Mouse (Mus musculus): Measurements from ENCODE around the gene Cln6. TPM values are rescaled to one million over a fixed set of nuclear protein-coding genes. Genes with fewer than 3 reads are reported as not detected.
A peak's percentile ranks its signal among the peaks of the same experiment; 100 is the strongest.
"Not testable (repeated sequence)": the region's sequence is repeated elsewhere in the genome, so short reads cannot be mapped to it uniquely, and the experiment has no call there.

The Cln6 gene
- polyA plus RNA-seq (2015; fragmentation: Nextera tagmentation; extraction: Ambion mirVana), result 14.9 and 15.4 TPM in 2 replicates

DNA sequence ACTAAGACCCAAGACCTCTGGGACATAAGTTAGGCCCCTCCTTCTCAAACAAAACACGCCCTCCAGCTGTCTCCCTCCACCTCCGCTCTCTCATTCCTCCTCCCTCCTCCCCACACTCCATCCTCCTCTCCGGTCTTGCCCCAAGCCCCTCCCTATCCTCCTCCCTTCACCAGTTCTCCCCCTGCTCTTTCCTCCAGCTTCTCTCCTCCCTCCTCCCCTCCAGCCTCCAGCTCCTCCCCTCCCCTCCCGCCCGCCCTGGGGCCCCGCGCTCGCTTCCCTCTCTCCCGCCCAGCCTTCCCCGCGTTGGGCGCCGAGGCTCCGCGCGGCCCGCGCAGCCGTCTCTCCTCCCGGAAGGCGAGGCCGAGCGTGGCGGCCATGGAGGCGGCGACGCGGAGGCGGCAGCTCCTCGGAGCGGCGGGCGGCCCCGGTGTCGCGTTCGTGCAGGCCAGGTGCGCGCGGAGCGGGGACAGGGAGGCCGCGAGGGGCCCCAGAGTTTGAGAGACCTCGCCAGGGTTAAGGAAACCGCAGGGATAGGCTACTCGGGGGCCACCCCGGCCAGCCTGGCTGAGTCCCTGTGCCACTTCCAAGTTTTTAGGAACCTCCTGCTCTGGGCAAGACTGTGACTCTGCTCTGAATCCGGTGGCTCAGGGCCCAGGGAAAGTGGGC lies at the start of gene Cln6:
Cln6 (plus strand) TSS at position 280 of the 666 bp plus-strand sequence.
- Histone ChIP-seq H3K9me3 (replicated peaks) (no peaks in the 10 kb centered on the region), H3K27me3 (no peaks in the 10 kb centered on the region), H3K36me3 (no peaks in the 10 kb centered on the region), H3K9ac (peak within 1 kb of the TSS; percentile 96), H3K4me2 (peak within 1 kb of the TSS; percentile 94), H3K27ac (peak within 1 kb of the TSS; percentile 92), H3K4me1 (replicated peaks) (peaks cover 56% of the 10 kb centered on the region), H3K4me3 (replicated peaks) (peak within 1 kb of the TSS; percentile 80)
- WGBS (ENCODE audit: insufficient replicate concordance), result under 1% methylated on average over 48 of the region's 48 CpGs
- peak; percentile 84 for DNase-seq
- ATAC-seq (ENCODE audit: low read depth), result peak; percentile 95

DNA sequence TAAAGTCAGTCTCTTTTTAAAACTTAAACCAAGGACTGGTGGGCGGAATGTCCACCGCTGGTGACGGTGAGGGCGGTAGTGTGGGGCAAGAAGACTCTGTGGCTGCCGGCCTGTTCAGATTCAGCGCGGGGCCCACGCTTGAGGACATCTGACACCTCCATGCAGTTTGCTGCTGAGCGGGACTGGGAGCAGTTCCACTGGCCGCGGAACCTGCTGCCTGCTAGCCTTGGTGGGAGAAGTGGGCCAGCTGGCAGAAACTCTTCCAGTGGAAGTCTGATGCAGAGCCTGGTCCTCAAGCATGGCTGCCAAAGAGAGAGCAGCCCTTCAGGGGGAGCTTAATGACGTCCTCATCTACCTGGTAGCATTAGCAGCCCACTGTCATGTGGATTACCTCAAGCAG lies 48.7 kb upstream of the Cln6 start:
- H3K27ac ChIP-seq, result no peak overlapping the region
- no peaks in the 10 kb centered on the region for H3K9me3 ChIP-seq (replicated peaks)
- peaks cover 30% of the 10 kb centered on the region for H3K36me3 ChIP-seq
- no peak overlapping the region for H3K4me2 ChIP-seq
- H3K27me3 ChIP-seq, result no peaks in the 10 kb centered on the region
- DNase-seq (no peak), ATAC-seq (ENCODE audit: low read depth) (no peak)
- WGBS (ENCODE audit: insufficient replicate concordance), result 90% methylated on average over 12 of the region's 12 CpGs
- H3K4me1 ChIP-seq (replicated peaks), result peaks cover 5% of the 10 kb centered on the region; the same call in 1 of the 2 replicates
- no peak overlapping the region for H3K9ac ChIP-seq
- no peak overlapping the region for H3K4me3 ChIP-seq (replicated peaks)

- ATAC-seq (ENCODE audit: low read depth); H3K4me2 ChIP-seq; DNase-seq; H3K27me3 ChIP-seq; H3K4me1 ChIP-seq (replicated peaks); H3K4me3 ChIP-seq (replicated peaks); H3K27ac ChIP-seq; H3K9ac ChIP-seq; H3K9me3 ChIP-seq (replicated peaks): not testable (repeated sequence)
- 77% methylated on average over 2 of the region's 2 CpGs for WGBS (ENCODE audit: insufficient replicate concordance)
- peaks cover 57% of the 10 kb centered on the region for H3K36me3 ChIP-seq
Observed at GRCm38 (mm10) chr9:62799218-62799617, 39.4 kb upstream of the Cln6 start.

DNA sequence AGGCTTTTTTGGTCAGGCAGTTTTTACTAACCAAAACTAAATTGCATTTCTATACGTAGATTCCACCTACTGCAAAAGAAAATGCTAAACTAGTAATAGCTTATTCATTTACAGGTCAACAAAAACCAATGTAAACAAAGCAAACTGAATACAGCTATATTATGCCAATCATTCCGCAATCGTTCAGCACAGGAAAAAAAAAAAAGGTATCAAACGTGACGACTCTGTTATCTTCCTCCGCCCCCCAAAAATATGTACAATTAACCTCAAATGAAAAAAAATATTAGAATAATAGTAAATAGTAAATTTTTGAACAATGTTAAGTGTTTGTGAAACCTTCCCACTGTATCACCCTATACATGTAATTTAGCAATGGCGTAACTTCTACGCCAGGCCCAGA lies 28.5 kb upstream of the Cln6 start:
- DNase-seq (no peak), ATAC-seq (ENCODE audit: low read depth) (no peak)
- H3K36me3 ChIP-seq, result 0 out of 2 replicates have a peak, but pooled peaks cover 10% of the 10 kb centered on the region
- no peaks in the 10 kb centered on the region for H3K27me3 ChIP-seq
- WGBS (ENCODE audit: insufficient replicate concordance), result 11% methylated on average over 8 of the region's 8 CpGs
- H3K9ac ChIP-seq, result peak overlapping the region; percentile 97
- peak overlapping the region; percentile 93 for H3K27ac ChIP-seq
- H3K4me1 ChIP-seq (replicated peaks), result peaks cover 55% of the 10 kb centered on the region
- H3K4me3 ChIP-seq (replicated peaks), result peak overlapping the region; percentile 87
- H3K4me2 ChIP-seq, result peak overlapping the region; percentile 92
- H3K9me3 ChIP-seq (replicated peaks), result no peaks in the 10 kb centered on the region

- Histone ChIP-seq H3K27ac (peak overlapping the region; percentile 93), H3K4me2 (peak overlapping the region; percentile 92), H3K4me1 (replicated peaks) (peaks cover 50% of the 10 kb centered on the region), H3K9me3 (replicated peaks) (no peaks in the 10 kb centered on the region), H3K36me3 (0 out of 2 replicates have a peak, but pooled peaks cover 7% of the 10 kb centered on the region), H3K9ac (peak overlapping the region; percentile 97), H3K27me3 (no peaks in the 10 kb centered on the region), H3K4me3 (replicated peaks) (peak overlapping the region; percentile 87)
- DNase-seq (peak; percentile 63), ATAC-seq (ENCODE audit: low read depth) (peak; percentile 73)
- under 1% methylated on average over 58 of the region's 58 CpGs for WGBS (ENCODE audit: insufficient replicate concordance)
Observed at GRCm38 (mm10) chr9:62810543-62811515, 27.8 kb upstream of the Cln6 start.

DNA sequence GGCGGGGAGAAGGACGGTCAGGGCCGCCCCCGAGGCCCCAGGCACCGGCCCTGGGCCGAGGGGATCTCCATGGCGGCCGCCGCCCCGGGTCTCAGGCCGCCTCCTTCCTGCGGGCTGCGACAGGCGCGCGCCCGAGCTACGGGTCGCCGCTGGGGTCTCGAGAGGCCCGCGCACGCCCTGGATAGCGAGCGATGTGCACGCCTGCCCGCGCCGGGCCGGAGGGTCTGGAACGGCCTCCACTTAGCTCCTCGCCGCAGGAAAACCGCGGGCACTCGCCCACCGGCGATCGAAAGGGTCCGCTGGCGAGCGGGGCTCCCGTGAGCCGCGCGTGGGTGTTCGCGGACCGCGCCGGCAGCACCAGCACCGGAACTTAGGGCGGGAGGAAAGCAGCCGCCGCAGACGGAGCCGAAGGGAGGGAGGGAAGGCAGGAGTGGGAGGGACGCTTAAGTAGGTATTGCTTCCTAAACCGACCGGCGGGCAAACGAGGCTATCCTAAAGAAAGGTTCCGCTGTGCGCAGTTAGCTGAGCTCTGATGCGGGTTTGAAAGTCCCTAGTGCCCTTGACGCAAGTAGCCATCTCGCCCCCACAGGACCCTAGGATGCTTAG lies 27.0 kb upstream of the Cln6 start, which contains the start of gene Fem1b:
Fem1b (minus strand) TSS at position 419 of the 606 bp plus-strand sequence.
- Histone ChIP-seq H3K4me1 (replicated peaks) (peaks cover 50% of the 10 kb centered on the region), H3K9me3 (replicated peaks) (no peaks in the 10 kb centered on the region), H3K4me2 (peak within 1 kb of the TSS; percentile 92), H3K4me3 (replicated peaks) (peak within 1 kb of the TSS; percentile 87), H3K27me3 (no peaks in the 10 kb centered on the region), H3K9ac (peak within 1 kb of the TSS; percentile 97), H3K27ac (peak within 1 kb of the TSS; percentile 93), H3K36me3 (0 out of 2 replicates have a peak, but pooled peaks cover 5% of the 10 kb centered on the region)
- ATAC-seq (ENCODE audit: low read depth), result peak; percentile 82
- under 1% methylated on average over 65 of the region's 68 CpGs for WGBS (ENCODE audit: insufficient replicate concordance)
- DNase-seq, result peak; percentile 82

DNA sequence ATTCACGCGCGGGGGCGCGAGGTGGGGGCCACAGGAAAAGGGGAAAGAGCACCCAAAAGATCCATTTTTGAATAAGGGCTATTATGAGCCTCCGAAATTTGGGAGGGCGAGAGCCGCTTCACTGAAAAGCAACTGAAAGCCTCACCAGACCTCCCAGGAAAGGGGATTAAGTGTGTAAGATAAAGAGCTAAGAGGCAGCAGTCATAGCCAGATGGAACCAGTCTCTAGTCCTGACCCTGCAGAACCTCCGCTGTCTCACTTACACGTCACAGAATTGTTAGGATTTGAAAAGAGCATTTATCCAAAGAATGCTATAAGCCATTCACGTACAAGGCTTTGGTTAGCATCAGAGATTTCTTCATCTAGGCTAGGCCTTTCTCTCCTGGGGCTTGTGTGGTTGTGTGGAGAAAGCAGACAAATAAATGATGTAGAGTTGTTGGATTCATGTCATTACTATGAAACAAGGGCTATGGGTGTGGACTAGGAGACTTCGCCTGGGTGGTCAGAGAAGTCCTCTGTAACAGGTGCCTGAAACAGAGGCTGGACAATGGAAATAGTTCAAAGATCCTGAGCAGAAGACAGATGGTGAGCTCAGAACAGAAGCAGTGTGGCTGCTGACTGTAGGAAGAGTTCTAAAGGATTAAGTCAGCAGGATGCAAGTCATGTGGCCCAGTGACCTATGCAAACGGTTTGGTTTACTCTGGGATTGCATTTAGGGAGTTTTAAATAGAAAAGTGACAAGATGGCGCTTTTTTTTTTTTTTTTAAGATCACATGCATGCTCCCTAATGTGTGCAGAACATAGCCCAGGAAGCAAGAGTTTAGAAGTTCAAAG lies 26.2 kb upstream of the Cln6 start:
- WGBS (ENCODE audit: insufficient replicate concordance), result 25% methylated on average over 14 of the region's 14 CpGs
- Histone ChIP-seq H3K9me3 (replicated peaks) (no peaks in the 10 kb centered on the region), H3K9ac (peak overlapping the region; percentile 97), H3K27ac (peak overlapping the region; percentile 93), H3K4me1 (replicated peaks) (peaks cover 43% of the 10 kb centered on the region), H3K36me3 (0 out of 2 replicates have a peak, but pooled peaks cover 5% of the 10 kb centered on the region), H3K27me3 (no peaks in the 10 kb centered on the region), H3K4me2 (peak overlapping the region; percentile 92), H3K4me3 (replicated peaks) (peak overlapping the region; percentile 87)
- DNase-seq (no peak), ATAC-seq (ENCODE audit: low read depth) (no peak)

- H3K27me3 ChIP-seq, result no peaks in the 10 kb centered on the region
- DNase-seq, result no peak
- H3K4me1 ChIP-seq (replicated peaks), result peaks cover 31% of the 10 kb centered on the region
- H3K4me2 ChIP-seq, result no peak overlapping the region
- no peak overlapping the region for H3K9ac ChIP-seq
- H3K36me3 ChIP-seq, result no peaks in the 10 kb centered on the region
- no peaks in the 10 kb centered on the region for H3K9me3 ChIP-seq (replicated peaks)
- ATAC-seq (ENCODE audit: low read depth), result no peak
- peak overlapping the region; percentile 76 for H3K27ac ChIP-seq
- 61% methylated on average over 2 of the region's 2 CpGs for WGBS (ENCODE audit: insufficient replicate concordance)
- no peak overlapping the region for H3K4me3 ChIP-seq (replicated peaks)
Observed at GRCm38 (mm10) chr9:62814751-62815150, 23.8 kb upstream of the Cln6 start.

DNA sequence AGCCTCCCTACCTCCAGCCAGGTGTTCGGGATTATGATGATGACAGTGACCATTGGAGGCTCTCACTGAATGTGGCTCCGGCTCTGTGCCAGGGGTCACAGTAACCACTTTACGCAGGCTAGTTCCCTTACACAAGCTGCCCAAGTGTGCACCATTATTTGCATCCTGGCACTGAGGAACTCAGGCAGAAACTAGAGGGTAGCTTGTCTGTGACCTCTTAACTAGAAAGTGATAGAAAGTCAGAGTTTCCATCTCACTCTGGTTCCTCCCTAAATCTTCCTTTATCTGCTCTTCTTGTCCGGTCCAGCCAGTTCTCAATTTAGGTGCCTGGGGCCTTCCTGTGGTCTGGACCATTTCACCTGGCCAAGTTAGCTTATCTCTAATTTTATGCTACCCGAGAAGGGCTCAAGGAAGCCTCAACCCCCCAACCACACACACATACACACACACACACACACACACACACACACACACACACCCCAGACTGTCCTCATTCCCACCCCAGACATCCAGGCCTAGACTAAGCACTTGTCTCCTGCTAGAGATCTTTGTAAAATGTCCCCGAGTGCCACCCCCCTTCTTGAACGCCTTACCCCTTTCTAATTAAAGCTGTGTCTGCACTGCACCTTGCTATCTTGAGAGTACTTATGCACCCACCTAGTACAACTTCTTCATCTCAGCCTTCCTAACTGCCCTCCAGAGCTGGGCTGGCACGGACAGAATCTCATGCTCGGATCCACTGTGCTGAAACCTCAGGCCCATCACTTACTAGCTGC lies 22.1 kb upstream of the Cln6 start:
- Histone ChIP-seq H3K27me3 (no peaks in the 10 kb centered on the region), H3K9me3 (replicated peaks) (no peaks in the 10 kb centered on the region), H3K36me3 (no peaks in the 10 kb centered on the region), H3K4me1 (replicated peaks) (peaks cover 25% of the 10 kb centered on the region), H3K27ac (no peak overlapping the region), H3K4me3 (replicated peaks) (no peak overlapping the region), H3K9ac (no peak overlapping the region), H3K4me2 (no peak overlapping the region)
- ATAC-seq (ENCODE audit: low read depth), result no peak
- WGBS (ENCODE audit: insufficient replicate concordance), result 61% methylated on average over 9 of the region's 9 CpGs
- no peak for DNase-seq

- Histone ChIP-seq H3K4me3 (replicated peaks) (no peak overlapping the region), H3K27me3 (no peaks in the 10 kb centered on the region), H3K4me1 (replicated peaks) (peaks cover 22% of the 10 kb centered on the region), H3K9me3 (replicated peaks) (no peaks in the 10 kb centered on the region), H3K4me2 (no peak overlapping the region), H3K27ac (no peak overlapping the region), H3K36me3 (no peaks in the 10 kb centered on the region), H3K9ac (no peak overlapping the region)
- WGBS (ENCODE audit: insufficient replicate concordance), result 45% methylated on average over 12 of the region's 12 CpGs
- DNase-seq (no peak), ATAC-seq (ENCODE audit: low read depth) (no peak)
Observed at GRCm38 (mm10) chr9:62817099-62817571, 21.4 kb upstream of the Cln6 start.

Data from liver, embryonic 13.5 days (tissue).